Mouse (Mus musculus): ENCODE data around the gene Acbd5. TPM values are rescaled to one million over a fixed set of nuclear protein-coding genes. Genes with fewer than 3 reads are reported as not detected.

The Acbd5 gene
- total RNA-seq, 2 experiments from 2014 or later, result 46.5 to 86.6 TPM

- ATAC-seq (replicated peaks; ENCODE audit: low FRiP score, poor library complexity, severe bottlenecking), result no peak
Measured at GRCm38 (mm10) chr2:23052523-23052922, 15.4 kb upstream of the Acbd5 start.

DNA sequence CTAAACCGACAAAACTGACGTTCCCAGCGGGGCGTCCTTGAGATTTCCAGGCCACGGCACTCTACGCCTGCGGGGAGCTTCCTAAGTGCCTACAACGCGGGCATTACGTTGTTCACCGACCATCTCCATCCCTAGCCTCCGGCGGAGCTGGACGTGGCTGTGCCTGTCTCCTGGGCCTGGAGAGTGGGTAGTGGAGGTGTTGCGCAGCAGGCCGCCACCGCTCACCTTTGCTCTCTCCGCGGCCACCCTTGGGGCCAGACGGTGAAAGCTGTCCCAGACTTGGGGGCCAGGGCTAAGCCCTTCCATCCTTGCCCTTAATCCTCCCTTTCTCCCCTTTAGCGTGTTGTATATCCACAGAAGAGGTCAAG lies 387 bp downstream of the Acbd5 start:
- ATAC-seq (replicated peaks; ENCODE audit: low FRiP score, poor library complexity, severe bottlenecking), result peak; percentile 56

- peak; percentile 84 for ATAC-seq (replicated peaks; ENCODE audit: low FRiP score, poor library complexity, severe bottlenecking)
Measured at GRCm38 (mm10) chr2:23068894-23069744, 1.2 kb downstream of the Acbd5 start.

DNA sequence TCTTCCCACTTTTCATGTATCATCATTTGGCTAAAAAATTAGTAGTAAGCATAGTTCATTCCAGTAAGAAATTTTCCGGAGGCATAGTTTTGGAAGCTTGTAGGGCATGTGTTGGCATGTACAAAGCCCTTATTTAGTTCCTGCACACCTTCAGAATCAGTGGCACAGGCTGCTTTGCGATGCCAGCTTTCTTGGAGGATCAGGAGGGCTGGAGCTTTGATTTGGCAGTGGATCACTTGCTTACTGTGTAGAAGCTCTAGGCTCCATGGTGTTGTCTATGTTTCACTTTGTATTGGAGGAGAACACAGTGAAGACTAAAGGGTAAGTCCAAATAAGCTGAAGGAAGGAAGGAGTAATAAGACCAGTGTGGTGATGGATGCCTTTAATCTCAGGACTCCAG lies 2.5 kb downstream of the Acbd5 start:
- no peak for ATAC-seq (replicated peaks; ENCODE audit: low FRiP score, poor library complexity, severe bottlenecking)

GRCm38 (mm10) chr2:23071406-23071805 lies 3.4 kb downstream of the Acbd5 start:
- no peak for ATAC-seq (replicated peaks; ENCODE audit: low FRiP score, poor library complexity, severe bottlenecking)

DNA sequence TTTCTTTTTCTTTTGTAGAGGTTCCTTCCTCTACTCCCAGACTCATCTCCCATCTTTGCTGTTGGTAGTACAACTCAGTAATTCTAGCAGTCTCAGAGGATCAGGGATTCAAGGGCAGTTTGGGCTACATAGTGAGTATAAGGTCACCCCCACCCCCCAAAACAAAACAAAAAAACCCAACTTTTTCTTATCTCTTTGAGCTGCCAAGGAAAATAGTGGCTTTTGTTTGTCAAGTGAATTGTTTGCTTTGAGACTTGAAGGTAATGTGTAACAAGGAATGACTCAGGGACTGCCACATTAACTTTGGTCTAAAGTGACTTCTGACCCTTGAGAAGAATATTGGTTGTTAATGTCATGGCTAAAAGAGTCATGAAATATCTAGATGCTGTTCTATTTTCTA lies 7.9 kb downstream of the Acbd5 start:
- ATAC-seq (replicated peaks; ENCODE audit: low FRiP score, poor library complexity, severe bottlenecking), result no peak

DNA sequence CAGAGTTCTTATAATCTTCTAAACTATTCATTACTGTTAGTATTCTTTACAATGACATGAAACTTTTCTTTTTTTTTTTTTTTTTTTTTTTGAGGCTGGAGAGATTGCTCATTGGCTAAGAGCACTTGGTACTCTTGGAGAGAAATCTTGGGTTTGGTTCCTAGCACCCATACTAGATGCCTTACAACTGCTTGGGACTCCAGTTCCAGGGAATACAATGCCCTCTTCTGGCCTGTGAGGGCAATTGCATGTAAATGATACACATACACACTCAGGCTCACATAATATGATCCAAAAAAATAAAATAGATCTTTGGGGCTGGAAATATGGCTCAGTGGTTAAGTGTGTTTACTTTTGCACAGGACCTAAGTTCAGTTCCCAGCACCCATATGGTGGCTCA lies 8.8 kb downstream of the Acbd5 start:
- ATAC-seq (replicated peaks; ENCODE audit: low FRiP score, poor library complexity, severe bottlenecking), result 0 out of 2 replicates have a peak, but pooled peaks have one; percentile 52

GRCm38 (mm10) chr2:23077693-23078092 lies 9.7 kb downstream of the Acbd5 start:
- ATAC-seq (replicated peaks; ENCODE audit: low FRiP score, poor library complexity, severe bottlenecking), result no peak

GRCm38 (mm10) chr2:23078588-23078987 lies 10.6 kb downstream of the Acbd5 start:
- no peak for ATAC-seq (replicated peaks; ENCODE audit: low FRiP score, poor library complexity, severe bottlenecking)

- no peak; the same call in 1 of the 2 replicates for ATAC-seq (replicated peaks; ENCODE audit: low FRiP score, poor library complexity, severe bottlenecking)
Measured at GRCm38 (mm10) chr2:23084540-23084939, 16.6 kb downstream of the Acbd5 start.

DNA sequence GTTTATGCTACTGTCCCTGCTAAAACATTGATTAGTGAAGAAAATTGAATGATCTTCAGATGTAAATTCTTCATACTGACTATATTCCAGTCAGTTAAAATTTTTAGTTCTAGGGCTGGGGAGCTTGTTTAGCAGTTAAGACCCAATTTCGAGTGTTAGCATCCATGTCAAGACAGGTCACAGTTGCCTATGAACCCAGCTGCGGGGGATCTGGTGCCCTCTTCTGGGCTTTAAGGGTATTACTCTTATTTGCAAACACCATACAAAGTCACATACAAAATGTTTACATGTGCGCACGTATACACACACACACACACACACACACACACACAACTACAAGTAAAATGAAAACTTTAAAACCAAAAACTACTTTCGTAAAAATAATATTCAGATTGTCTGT lies 24.2 kb downstream of the Acbd5 start:
- ATAC-seq (replicated peaks; ENCODE audit: low FRiP score, poor library complexity, severe bottlenecking), result peak; percentile 93

- no peak for ATAC-seq (replicated peaks; ENCODE audit: low FRiP score, poor library complexity, severe bottlenecking)
Measured at GRCm38 (mm10) chr2:23097028-23097427, 29.1 kb downstream of the Acbd5 start.

DNA sequence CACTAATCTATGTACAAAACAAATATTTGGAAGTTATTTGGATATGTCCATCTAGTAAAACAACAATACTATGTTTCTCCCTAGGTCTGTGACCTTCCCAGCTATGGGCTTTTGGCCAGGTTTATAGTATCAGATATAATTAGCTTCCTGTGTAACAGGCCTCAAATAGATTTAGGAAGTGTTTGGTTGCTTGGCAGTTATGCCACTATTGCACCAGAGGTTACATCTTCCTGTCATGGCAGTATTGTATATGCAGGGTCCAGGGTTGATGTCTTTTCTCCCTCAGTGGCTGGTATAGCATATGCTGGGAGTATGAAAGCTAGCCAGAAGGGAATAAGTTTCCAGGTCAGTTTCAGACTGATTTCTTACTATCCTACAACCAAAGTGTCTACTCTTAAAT lies 34.3 kb downstream of the Acbd5 start:
- no peak for ATAC-seq (replicated peaks; ENCODE audit: low FRiP score, poor library complexity, severe bottlenecking)

DNA sequence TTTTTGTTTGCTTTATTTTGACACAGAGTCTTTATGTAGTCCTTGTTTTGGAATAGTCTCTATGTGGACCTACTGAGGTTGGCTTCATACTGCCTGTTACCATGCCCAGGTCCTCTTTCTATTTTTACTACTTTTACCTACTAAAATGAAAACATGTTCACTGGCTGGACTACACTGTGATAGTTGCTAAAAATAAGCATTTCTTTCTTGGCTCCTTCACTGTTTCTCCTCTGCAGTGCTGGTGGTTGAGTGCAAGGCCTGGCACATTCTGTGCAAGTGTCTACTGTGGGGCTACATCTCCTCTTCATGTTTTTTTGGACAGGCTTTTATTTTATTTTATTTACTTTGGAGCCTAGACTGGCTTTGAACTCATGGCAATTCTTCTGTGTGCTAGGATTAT lies 51.6 kb downstream of the Acbd5 start:
- no peak for ATAC-seq (replicated peaks; ENCODE audit: low FRiP score, poor library complexity, severe bottlenecking)

DNA sequence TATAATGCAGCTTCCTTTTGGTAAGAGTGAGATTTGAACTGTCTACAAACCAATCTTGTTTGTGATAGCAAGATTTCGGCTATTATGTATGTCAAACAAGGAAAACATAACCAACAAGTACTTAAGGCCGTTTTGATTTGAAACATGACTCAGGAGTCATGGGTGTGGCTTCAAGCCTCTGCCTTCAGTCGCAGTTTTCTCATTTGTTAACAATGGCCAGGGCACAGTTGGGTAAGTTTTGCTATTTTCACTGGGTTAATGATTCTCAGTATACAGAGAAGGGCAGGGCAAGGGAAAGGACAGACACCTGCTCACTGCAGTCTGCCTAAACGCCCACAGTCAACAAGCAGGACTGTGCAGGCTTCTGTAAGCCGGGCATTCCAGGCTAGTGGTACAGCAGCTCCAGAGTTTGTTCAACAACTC lies 87.2 kb downstream of the Acbd5 start:
- peak; percentile 42 for ATAC-seq (replicated peaks; ENCODE audit: low FRiP score, poor library complexity, severe bottlenecking)

- ATAC-seq (replicated peaks; ENCODE audit: low FRiP score, poor library complexity, severe bottlenecking), result peak; percentile 92
Measured at GRCm38 (mm10) chr2:23155777-23156607, 88.0 kb downstream of the Acbd5 start, which contains the start of the genes Mastl and Yme1l1. Gene Mastl (minus strand): TSS chr2:23156024. Gene Yme1l1 (plus strand): TSS chr2:23156369.

- ATAC-seq (replicated peaks; ENCODE audit: low FRiP score, poor library complexity, severe bottlenecking), result peak; percentile 51
Measured at GRCm38 (mm10) chr2:23156608-23157081, 88.7 kb downstream of the Acbd5 start.

All from erythroblast, adult 5-6 weeks (primary cell).